Mouse (Mus musculus): ENCODE results near the gene Ndst4.
A peak's percentile ranks its signal among the peaks of the same experiment; 100 is the strongest.

Gene Ndst4

GRCm38 (mm10) chr3:125403601-125404396 is at the start of gene Ndst4:
Gene Ndst4 (plus strand): TSS chr3:125404076.
- peak in 1 of 2 experiments; percentile 1 for DNase-seq

GRCm38 (mm10) chr3:125397443-125397842 is 6.4 kb upstream of the Ndst4 start:
- DNase-seq: no peak

- DNase-seq: no peak
These were observed 2.6 kb downstream of the Ndst4 start for GRCm38 (mm10) chr3:125406456-125406855.

- DNase-seq: no peak
These were observed 3.1 kb downstream of the Ndst4 start for GRCm38 (mm10) chr3:125406991-125407390.

GRCm38 (mm10) chr3:125466894-125467652 is 63.2 kb downstream of the Ndst4 start:
- no peak for DNase-seq

GRCm38 (mm10) chr3:125510102-125510501 is 106.2 kb downstream of the Ndst4 start:
- no peak for DNase-seq

- no peak for DNase-seq
These were observed 129.5 kb downstream of the Ndst4 start for GRCm38 (mm10) chr3:125533371-125533770.

- no peak for DNase-seq
These were observed 166.7 kb downstream of the Ndst4 start for GRCm38 (mm10) chr3:125570602-125571001.

GRCm38 (mm10) chr3:125632233-125632632 is 228.4 kb downstream of the Ndst4 start:
- DNase-seq: no peak

- DNase-seq: no peak
These were observed 251.2 kb downstream of the Ndst4 start for GRCm38 (mm10) chr3:125655009-125655635.

- DNase-seq: no peak
These were observed 256.3 kb downstream of the Ndst4 start for GRCm38 (mm10) chr3:125660114-125660717.

GRCm38 (mm10) chr3:125660884-125661532 is 257.1 kb downstream of the Ndst4 start:
- no peak for DNase-seq

GRCm38 (mm10) chr3:125673997-125674794 is 270.3 kb downstream of the Ndst4 start:
- DNase-seq: no peak

- no peak for DNase-seq
These were observed 271.5 kb downstream of the Ndst4 start for GRCm38 (mm10) chr3:125675211-125675896.

- DNase-seq: no peak
These were observed 275.0 kb downstream of the Ndst4 start for GRCm38 (mm10) chr3:125678924-125679323.

GRCm38 (mm10) chr3:125683460-125684230 is 279.8 kb downstream of the Ndst4 start:
- no peak for DNase-seq

GRCm38 (mm10) chr3:125684583-125684982 is 280.7 kb downstream of the Ndst4 start:
- no peak for DNase-seq

- DNase-seq: no peak
These were observed 283.7 kb downstream of the Ndst4 start for GRCm38 (mm10) chr3:125687601-125688000.

GRCm38 (mm10) chr3:125690948-125691347 is 287.1 kb downstream of the Ndst4 start:
- no peak for DNase-seq

GRCm38 (mm10) chr3:125722953-125723352 is 319.1 kb downstream of the Ndst4 start:
- DNase-seq: no peak
